Mouse (Mus musculus) cerebellum, postnatal 36 days (tissue): ENCODE results near the gene Rpl31.

ENCODE experiments used
- DNase-seq, 2 experiments: peaks; one replicate each; pipeline ENCODE4 v3.0.0; 2021 to 2022; ENCODE audit warnings: mixed read lengths in 2 of 2

Gene Rpl31

GRCm38 (mm10) chr1:39407108-39407507 is 39.5 kb downstream of the Rpl31 start:
- DNase-seq = no peak

DNA sequence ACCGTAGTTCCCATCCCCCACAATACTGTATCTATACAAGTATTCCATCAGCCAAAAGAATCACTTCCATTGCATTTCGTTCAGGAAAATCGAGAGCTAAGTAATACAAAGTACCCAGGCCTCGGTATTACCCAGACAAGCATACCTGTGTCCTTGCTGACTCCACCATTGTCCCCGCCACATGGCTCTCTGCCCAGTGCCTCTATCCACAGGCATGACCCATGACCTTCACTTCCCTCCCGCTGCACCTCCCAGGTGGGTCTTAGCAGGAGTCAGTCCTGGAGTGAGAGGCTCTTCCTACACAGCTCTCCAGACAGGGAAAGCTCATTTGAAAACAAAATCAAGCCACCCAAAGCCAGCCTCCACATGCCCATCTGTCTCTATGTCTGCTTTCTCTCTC is 40.5 kb downstream of the Rpl31 start:
- DNase-seq = no peak

DNA sequence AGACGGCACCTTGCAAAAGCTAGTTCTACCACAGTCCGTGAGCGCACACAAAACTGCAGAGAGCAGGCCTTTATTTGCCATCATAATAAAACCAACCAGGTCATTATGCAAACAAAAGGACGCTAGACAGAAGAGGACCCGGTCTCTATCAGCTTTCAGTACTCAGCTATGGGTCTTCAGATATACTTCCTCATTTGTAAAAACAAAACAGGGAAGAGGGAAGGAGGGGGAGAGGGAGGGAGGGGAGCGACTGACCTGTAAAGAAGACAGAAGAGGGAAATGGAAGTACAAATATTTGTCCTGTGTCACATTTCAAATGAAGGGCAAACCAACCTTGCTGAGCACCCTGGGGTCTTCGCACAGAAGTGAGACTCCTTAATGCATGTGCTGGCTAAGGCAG is 41.0 kb downstream of the Rpl31 start:
- DNase-seq = no peak

DNA sequence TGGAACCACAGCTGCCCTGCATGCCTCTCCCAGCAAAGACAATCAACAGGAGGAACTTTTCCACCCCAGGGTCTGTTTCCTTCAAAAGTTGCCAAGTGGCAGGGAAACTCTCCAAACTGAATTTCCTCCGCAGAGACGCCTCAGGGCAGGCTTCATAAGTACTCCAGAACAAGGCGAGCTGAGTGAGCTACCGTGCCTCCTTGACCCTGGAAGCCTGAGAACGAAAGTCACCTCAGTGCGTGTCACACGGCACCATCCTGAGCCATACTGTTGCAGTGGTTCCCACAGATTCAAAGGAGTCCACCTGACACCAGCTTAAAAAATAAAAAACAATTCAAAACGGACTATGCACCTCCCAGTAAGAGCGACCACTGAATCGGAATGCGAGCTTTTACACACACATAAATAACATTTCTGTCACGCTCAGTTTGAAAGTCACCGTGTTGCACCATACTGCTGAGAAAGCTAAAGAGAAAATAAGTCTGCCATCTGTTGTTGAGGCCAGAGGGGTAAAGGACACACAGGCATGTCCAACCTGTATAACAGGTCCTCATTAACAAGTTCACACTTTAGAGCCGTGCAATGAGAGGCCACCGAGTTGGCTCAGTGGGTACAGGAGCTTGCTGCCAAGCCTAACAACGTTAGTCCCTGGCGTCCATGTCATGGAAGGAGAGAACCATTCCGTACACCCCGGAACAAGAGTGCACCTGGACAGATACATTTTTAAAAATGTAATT is 42.6 kb downstream of the Rpl31 start:
- peak in 1 of 2 experiments; percentile 25 for DNase-seq

DNA sequence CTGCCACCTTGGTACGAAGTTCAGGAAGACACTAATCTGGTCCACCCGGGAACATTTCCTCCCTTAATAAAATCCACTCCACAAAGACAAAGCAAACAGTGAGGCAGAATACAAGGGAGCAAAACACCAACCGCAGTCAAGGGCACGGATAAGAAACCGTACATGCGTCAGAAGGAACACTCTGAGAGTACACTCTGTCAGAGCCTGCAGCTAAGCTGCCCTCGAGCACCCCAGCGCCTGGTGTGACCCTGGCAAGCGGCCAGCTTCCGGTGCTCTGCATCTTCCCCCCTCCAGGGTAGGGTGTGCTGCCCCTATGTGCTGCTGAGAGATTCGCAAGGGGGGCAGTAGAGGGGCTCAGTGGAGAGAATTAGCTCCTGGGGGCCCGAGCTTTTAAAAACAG is 50.2 kb downstream of the Rpl31 start:
- no peak for DNase-seq

GRCm38 (mm10) chr1:39418852-39419251 is 51.2 kb downstream of the Rpl31 start:
- no peak for DNase-seq

DNA sequence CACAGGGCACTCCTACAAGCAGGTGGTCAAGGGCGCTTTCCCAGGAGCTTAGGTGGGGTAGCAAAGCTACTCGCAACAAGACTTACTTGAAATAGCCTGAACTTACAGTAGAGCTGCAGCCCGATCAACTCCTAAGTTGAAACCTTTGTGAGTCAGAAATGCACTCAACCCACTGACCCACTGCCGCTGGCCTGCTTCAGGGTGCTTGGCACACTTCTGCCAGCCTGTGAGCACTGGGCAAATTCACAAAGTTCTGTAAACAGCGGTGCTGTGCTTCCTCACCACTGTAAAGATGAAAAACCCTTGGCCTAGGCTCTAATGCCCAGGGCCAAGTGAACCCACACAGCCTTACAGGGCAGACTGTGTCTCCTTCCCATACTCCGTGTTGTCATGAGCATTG is 53.3 kb downstream of the Rpl31 start:
- no peak for DNase-seq
